20 mouse cellular contexts compared by ENCODE assay signal in genomic region chr3:99875137-99875536, GRCm38 (mm10). TPM values are rescaled to one million over a fixed set of nuclear protein-coding genes. Genes with fewer than 3 reads are reported as not detected.
"Had no signal": no experiment of that assay in that cellular context is flagged by ENCODE, and none has a peak within 500 bp of the region (broad histone marks: within the 10 kb centered on the region; RNA-seq: fewer than 3 reads in every experiment).

No protein-coding gene starts in this region.

- H3K36me3 ChIP-seq: neural tube, embryonic 13.5 days; neural tube, embryonic 15.5 days; stomach, embryonic 15.5 days had no signal

- H3K4me2 ChIP-seq: neural tube, embryonic 13.5 days; neural tube, embryonic 15.5 days; stomach, embryonic 15.5 days had no signal

- H3K27me3 ChIP-seq: neural tube, embryonic 13.5 days; neural tube, embryonic 15.5 days; stomach, embryonic 15.5 days had no signal

- DNase-seq: retina, postnatal 1 day; right cerebral cortex, adult 18-20 months; right cerebral cortex, postnatal 14 days; right cerebral cortex, postnatal 25 days; right cerebral cortex, postnatal 4 days; spleen, adult 18-20 months; thymus, adult 18-20 months; thymus, adult 2 months; thymus, postnatal 14 days; thymus, postnatal 25 days; thymus, postnatal 36 days; thymus, postnatal 4 days had no signal

- H3K4me3 ChIP-seq: neural tube, embryonic 13.5 days; neural tube, embryonic 15.5 days; stomach, embryonic 15.5 days had no signal

RNA-seq across cellular contexts. Expression of gene Spag17, which starts 10.1 kb away (rescaled TPM):
- total RNA-seq: neutrophil, adult 5-6 weeks had no signal
- polyA plus RNA-seq: small intestine, adult 2 months; spleen, adult 2 months; stomach, embryonic 14.5 days; stomach, postnatal 0 days had no signal
